Mouse (Mus musculus) heart, adult 2 months (tissue): Measurements from ENCODE around the gene Rtn1. TPM values are rescaled to one million over a fixed set of nuclear protein-coding genes. Genes with fewer than 3 reads are reported as not detected.

ENCODE experiments used
- DNase-seq, 2 experiments: peaks; one replicate each; pipeline ENCODE4 v3.0.0; 2021
- H3K27ac ChIP-seq: fragments of 200-600 bp; 2 replicates; pipeline ENCODE4 v1.8.1; 2022
- H3K27me3 ChIP-seq: fragments of 200-500 bp; 2 replicates; pipeline ENCODE4 v1.6.1; 2012; ENCODE audit warnings: mild to moderate bottlenecking, low read length, inconsistent platforms, mixed read lengths; ENCODE audit not compliant: control insufficient read depth, insufficient read depth
- H3K36me3 ChIP-seq: fragments of 200-500 bp; 2 replicates; pipeline ENCODE4 v1.6.1; 2012; ENCODE audit warnings: low read length, inconsistent platforms; ENCODE audit not compliant: control insufficient read depth, insufficient read depth
- H3K4me1 ChIP-seq: fragments of 200-500 bp; 2 replicates; pipeline ENCODE4 v1.6.1; 2011; ENCODE audit warnings: low read length; ENCODE audit not compliant: control insufficient read depth, insufficient read depth
- H3K4me3 ChIP-seq: fragments of 200-600 bp; 2 replicates; pipeline ENCODE4 v1.8.1; 2022
- H3K79me2 ChIP-seq: fragments of 200-500 bp; replicated peaks from 2 replicates; pipeline ENCODE4 v1.6.1; 2012; ENCODE audit warnings: mild to moderate bottlenecking, inconsistent platforms, low read length, moderate library complexity, mixed read lengths; ENCODE audit not compliant: control insufficient read depth, insufficient read depth
- H3K9ac ChIP-seq: fragments of 200-500 bp; 2 replicates; pipeline ENCODE4 v1.6.1; 2012; ENCODE audit warnings: low read depth, mild to moderate bottlenecking, control low read depth, inconsistent platforms, low read length, mixed read lengths
- CTCF ChIP-seq: fragments of 200-600 bp; IDR thresholded peaks from 2 replicates; pipeline ENCODE4 v1.8.1; 2022; ENCODE audit warnings: antibody characterized with exemption, mild to moderate bottlenecking, moderate library complexity
- EP300 ChIP-seq: fragments of 200-500 bp; IDR thresholded peaks from 2 replicates; pipeline ENCODE4 v1.6.1; 2011; ENCODE audit warnings: low read depth, low read length, control low read depth; ENCODE audit not compliant: insufficient read depth
- POLR2A ChIP-seq: fragments of 200-500 bp; IDR thresholded peaks from 2 replicates; pipeline ENCODE4 v1.6.1; 2011; ENCODE audit warnings: mild to moderate bottlenecking, low read depth, low read length, control low read depth; ENCODE audit not compliant: insufficient read depth
- WGBS: fragments of 180-500 bp; shearing (Covaris S2); methylation state at CpG from one replicate; pipeline ENCODE4 v1.1.7; 2018; 5-methylcytosine and 5-hydroxymethylcytosine counted together
- intact Hi-C: fragments of 180-260 bp; cut with DNase I; formaldehyde crosslinking; loops from one replicate; pipeline ENCODE4 v1.15.1; 2025
- polyA plus RNA-seq: library from polyadenylated mRNA; depleted of rRNA; stranded (reverse); fragments of >200 nt; gene quantifications from 2 replicates; pipeline ENCODE4 v1.2.3, GENCODE M21; 2012
- total RNA-seq, 2 experiments: library from RNA; stranded (reverse); gene quantifications; 2 replicates each; pipeline ENCODE4 v1.2.3; 2021

The Rtn1 gene
- total and polyA plus RNA-seq, 3 experiments = 2.9 to 3.8 (median 3.5) TPM

DNA sequence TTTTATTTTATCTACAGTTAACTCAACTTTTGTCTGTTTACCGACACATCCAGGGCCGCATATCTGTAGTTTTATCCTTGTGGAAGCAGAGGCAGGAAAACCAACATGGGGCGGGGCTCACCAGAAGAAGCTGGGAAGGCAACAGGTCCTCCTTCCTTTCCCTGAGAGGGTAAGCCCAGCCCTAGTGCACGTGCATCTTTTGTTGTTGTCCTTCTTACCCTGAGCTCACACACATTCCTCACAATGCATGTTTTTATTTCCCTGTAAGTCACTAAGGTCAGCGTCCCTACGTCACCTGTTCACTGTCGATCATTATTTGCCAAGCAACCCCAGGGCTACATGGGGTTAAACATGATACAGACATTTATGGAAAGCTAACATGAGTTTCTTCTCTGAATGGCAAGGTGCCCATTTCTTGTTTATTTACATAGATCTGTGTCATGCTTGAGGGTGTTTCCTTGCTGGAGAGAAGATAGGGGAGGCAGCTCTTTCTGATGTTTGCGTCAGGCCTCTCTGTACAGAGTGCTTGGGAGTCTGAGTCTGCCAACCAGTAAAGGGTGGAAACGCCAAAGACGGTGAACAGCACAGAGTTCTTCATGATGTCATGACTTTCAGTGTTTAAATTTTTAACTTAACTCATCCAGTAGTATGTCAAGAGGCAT is 84.5 kb downstream of the Rtn1 start:
- Histone ChIP-seq H3K36me3 (no peaks in the 10 kb centered on the region), H3K27ac (no peak overlapping the region), H3K27me3 (no peaks in the 10 kb centered on the region), H3K4me3 (no peak overlapping the region), H3K79me2 (no peaks in the 10 kb centered on the region), H3K9ac (no peak overlapping the region), H3K4me1 (no peaks in the 10 kb centered on the region)
- DNase-seq = no peak
- 62% methylated on average over 10 of the region's 10 CpGs for WGBS
- intact Hi-C loops = no loop called here
- TF ChIP-seq POLR2A = no peak
- no peak for TF ChIP-seq CTCF
- no peak for TF ChIP-seq EP300

DNA sequence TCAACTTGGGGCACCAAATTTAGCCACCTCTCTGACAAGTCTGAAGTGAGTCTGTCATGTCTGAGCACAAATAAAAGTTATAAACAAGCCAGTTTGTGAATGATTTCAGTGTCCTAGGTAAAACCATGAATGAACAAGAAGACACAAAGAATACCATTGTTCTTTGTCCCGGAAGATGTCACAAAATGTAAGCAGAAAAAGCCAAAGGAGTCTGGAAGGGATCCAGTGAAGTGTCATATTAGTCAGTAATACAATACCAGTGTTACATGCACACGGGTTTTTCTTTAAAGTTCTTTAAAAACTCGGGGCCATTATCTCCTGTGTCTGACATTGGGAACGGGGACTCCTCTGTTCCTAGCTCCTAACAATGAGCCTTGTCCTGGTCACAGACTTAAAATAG is 85.1 kb downstream of the Rtn1 start:
- TF ChIP-seq EP300 (no peak), POLR2A (no peak), CTCF (no peak)
- DNase-seq = no peak
- Histone ChIP-seq H3K9ac (no peak overlapping the region), H3K36me3 (no peaks in the 10 kb centered on the region), H3K79me2 (no peaks in the 10 kb centered on the region), H3K27ac (no peak overlapping the region), H3K27me3 (no peaks in the 10 kb centered on the region), H3K4me1 (no peaks in the 10 kb centered on the region), H3K4me3 (no peak overlapping the region)
- intact Hi-C loops = no loop called here
- WGBS = 37% methylated on average over 4 of the region's 4 CpGs

DNA sequence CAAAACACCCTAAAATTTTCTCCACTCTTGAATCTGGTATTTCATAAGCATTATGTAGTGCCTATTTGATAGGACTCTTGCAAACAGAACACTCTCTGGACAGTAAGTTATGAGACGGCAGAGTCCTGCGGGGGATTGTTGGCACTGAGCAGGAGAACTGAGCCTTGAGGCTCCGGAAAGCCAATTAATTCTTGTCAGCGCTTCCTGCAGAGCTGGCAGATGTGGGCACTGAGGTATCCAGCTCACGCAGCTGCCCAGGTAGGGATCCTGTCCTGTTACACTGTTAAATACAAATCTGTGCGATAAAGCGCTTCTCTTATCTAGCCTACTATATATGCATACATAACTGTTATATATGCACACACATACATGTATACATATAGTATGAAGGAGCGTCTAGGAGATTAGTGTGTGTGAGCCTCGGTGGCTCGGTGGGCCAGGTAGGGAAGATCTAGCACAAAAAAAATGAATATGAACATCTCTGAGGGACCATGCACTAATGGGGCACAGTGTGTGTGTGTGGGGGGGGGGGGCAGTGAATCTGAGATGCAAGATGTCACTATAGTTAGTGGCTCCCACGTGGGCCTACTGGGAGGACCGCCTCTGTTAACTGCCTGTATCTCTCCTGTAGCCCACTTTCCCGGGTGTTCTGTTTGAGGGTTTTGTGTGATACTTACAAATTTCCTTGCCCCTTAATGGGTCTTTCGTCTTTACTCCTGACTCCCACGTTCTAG is 93.0 kb downstream of the Rtn1 start:
- H3K9ac ChIP-seq = no peak overlapping the region
- intact Hi-C loops = no loop called here
- WGBS = 68% methylated on average over 15 of the region's 15 CpGs
- no peak overlapping the region for H3K4me3 ChIP-seq
- H3K27ac ChIP-seq = no peak overlapping the region
- H3K36me3 ChIP-seq = no peaks in the 10 kb centered on the region
- TF ChIP-seq POLR2A (no peak), EP300 (no peak), CTCF (no peak)
- no peaks in the 10 kb centered on the region for H3K27me3 ChIP-seq
- no peaks in the 10 kb centered on the region for H3K4me1 ChIP-seq
- DNase-seq = no peak
- no peaks in the 10 kb centered on the region for H3K79me2 ChIP-seq

DNA sequence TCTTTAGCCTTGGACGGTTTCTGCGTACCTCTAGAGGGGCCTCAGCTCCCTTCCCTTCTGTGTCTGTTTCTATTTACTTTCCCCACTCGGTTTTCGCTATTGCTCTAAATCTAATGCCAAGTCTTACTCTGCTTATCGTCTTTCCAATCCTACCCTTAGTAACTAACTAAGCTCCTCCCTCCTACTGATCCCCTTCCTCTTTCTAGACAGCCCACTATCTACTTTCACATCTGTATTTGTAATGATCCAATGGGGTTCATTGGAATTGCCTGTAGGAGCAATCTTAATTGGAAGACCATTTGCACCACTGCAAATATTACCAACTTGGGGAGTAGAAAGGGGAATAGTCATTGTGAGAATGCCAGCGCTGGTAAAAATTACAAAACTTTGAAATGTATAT is 98.0 kb downstream of the Rtn1 start:
- no peak overlapping the region for H3K4me3 ChIP-seq
- H3K9ac ChIP-seq = no peak overlapping the region
- 76% methylated on average over 6 of the region's 6 CpGs for WGBS
- TF ChIP-seq CTCF (no peak), POLR2A (no peak), EP300 (no peak)
- intact Hi-C loops = no loop called here
- DNase-seq = no peak
- H3K36me3 ChIP-seq = no peaks in the 10 kb centered on the region
- H3K4me1 ChIP-seq = no peaks in the 10 kb centered on the region
- no peaks in the 10 kb centered on the region for H3K27me3 ChIP-seq
- no peaks in the 10 kb centered on the region for H3K79me2 ChIP-seq
- H3K27ac ChIP-seq = no peak overlapping the region

DNA sequence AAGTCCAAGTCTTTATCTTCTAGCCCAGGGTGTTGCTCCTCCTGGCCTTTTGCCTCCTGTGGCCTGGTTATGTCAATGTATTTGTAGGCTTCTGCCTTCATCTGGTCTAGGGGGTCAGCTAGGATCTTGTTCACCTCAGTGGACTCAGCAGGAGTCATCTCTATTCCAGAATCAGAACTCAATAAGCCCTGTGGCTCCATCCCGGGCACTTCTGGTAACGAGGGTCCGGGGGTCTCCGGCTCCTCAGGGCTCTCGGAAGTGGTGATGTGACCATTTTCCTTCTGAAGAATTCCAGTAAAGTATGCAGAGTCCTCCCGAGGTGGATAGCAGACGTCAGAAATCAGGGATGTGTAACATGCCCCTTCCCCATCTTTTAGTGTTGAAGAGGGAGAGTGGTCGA is 100.3 kb downstream of the Rtn1 start:
- H3K4me1 ChIP-seq = no peaks in the 10 kb centered on the region
- no peak overlapping the region for H3K4me3 ChIP-seq
- no peaks in the 10 kb centered on the region for H3K79me2 ChIP-seq
- WGBS = 75% methylated on average over 8 of the region's 8 CpGs
- DNase-seq = no peak
- intact Hi-C loops = no loop called here
- no peak overlapping the region for H3K9ac ChIP-seq
- TF ChIP-seq CTCF = no peak
- no peak for TF ChIP-seq EP300
- TF ChIP-seq POLR2A = no peak
- no peaks in the 10 kb centered on the region for H3K36me3 ChIP-seq
- no peak overlapping the region for H3K27ac ChIP-seq
- no peaks in the 10 kb centered on the region for H3K27me3 ChIP-seq

DNA sequence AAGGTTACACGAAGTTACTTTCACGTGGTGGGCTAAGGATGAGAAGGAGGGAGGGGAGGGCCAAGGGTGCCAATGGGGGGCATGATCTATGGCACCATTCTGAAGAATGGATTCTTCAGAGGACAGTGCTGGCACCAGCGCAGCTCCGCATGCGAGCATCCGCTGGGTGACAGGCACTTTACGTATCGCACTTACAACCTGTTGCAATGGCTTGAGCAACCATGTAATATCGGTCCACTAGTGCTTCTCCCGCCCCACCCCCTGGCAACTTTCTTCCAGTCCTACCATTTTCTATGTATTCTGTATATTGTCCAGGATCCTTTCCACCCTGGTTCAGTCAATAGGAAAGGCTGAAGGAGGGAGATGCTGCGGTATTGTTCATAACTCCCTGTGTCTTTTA is 102.6 kb downstream of the Rtn1 start:
- Histone ChIP-seq H3K4me3 (no peak overlapping the region), H3K4me1 (no peaks in the 10 kb centered on the region), H3K27ac (no peak overlapping the region), H3K9ac (no peak overlapping the region), H3K79me2 (no peaks in the 10 kb centered on the region), H3K36me3 (no peaks in the 10 kb centered on the region), H3K27me3 (no peaks in the 10 kb centered on the region)
- intact Hi-C loops = no loop called here
- WGBS = 89% methylated on average over 11 of the region's 11 CpGs
- DNase-seq = no peak
- TF ChIP-seq CTCF = no peak
- no peak for TF ChIP-seq EP300
- no peak for TF ChIP-seq POLR2A
